ENCODE assay signal across 17 mouse cellular contexts in the genomic region with DNA sequence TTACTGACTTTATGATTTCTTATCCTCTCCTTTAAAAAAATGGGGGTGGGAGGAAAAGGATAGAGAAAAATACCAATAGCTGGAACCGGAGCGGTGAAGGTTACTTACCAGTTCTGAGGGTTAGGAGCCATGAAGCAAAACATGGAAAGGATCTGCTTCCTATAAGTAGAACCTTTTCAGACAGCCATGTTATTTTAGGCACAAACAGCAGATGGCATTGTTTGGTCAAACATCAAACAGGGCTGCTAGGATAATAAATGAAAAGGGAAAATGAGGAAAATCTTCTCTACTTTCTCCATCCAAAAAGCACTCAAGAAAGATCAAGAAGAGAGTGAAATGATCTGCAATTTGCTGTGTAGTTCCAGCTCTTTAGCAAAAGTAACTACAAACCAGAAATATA.
DNase-seq lines count a peak whose midpoint lies in the region; ATAC-seq and TF ChIP-seq lines count a peak whose summit lies in the region.
"Had no signal": no experiment of that assay in that cellular context is flagged by ENCODE, and none has a peak within 500 bp of the region (broad histone marks: within the 10 kb centered on the region; RNA-seq: fewer than 3 reads in every experiment).

No protein-coding gene starts in this region.

- no peak overlapping the region for H3K9ac ChIP-seq in intestine, postnatal 0 days (ENCODE audit: low read depth, low read length)
- no peak overlapping the region for H3K9ac ChIP-seq in intestine, embryonic 16.5 days (ENCODE audit: low read depth, low read length)
- H3K9ac ChIP-seq in embryonic facial prominence, embryonic 14.5 days (ENCODE audit: low read depth, low read length) = no peak overlapping the region
- H3K9ac ChIP-seq: limb, embryonic 12.5 days; neural tube, embryonic 12.5 days had no signal

- ATAC-seq in intestine, postnatal 0 days = no peak
- ATAC-seq in intestine, embryonic 16.5 days = no peak
- ATAC-seq in embryonic facial prominence, embryonic 14.5 days (ENCODE audit: low read depth) = no peak

- 62% methylated on average over 2 of the region's 2 CpGs for WGBS in cerebellum, adult 2 months
- 71% methylated on average over 2 of the region's 2 CpGs for WGBS in intestine, postnatal 0 days
- 77% methylated on average over 2 of the region's 2 CpGs for WGBS in intestine, embryonic 16.5 days
- WGBS in embryonic facial prominence, embryonic 14.5 days = 65% methylated on average over 2 of the region's 2 CpGs

- TF ChIP-seq POLR2A in cerebellum, adult 2 months (IDR thresholded peaks at IDR 0.05; ENCODE audit: borderline replicate concordance, insufficient read depth, low read length) = no peak

- no peaks in the 10 kb centered on the region for H3K27me3 ChIP-seq in cerebellum, adult 2 months (ENCODE audit: control insufficient read depth, insufficient read depth, low read length)
- H3K27me3 ChIP-seq in intestine, postnatal 0 days (replicated peaks; ENCODE audit: control insufficient read depth, insufficient read depth, low read length) = no peaks in the 10 kb centered on the region
- no peaks in the 10 kb centered on the region for H3K27me3 ChIP-seq in intestine, embryonic 16.5 days (replicated peaks; ENCODE audit: control insufficient read depth, insufficient read depth, low read length)
- no peaks in the 10 kb centered on the region for H3K27me3 ChIP-seq in embryonic facial prominence, embryonic 14.5 days (replicated peaks; ENCODE audit: control insufficient read depth, insufficient read depth, low read length)
- H3K27me3 ChIP-seq: limb, embryonic 12.5 days; megakaryocyte, embryonic 14.5 days; neural tube, embryonic 12.5 days had no signal

- H3K4me3 ChIP-seq in cerebellum, adult 2 months (replicated peaks; ENCODE audit: insufficient read depth, low read depth, low read length) = no peak overlapping the region
- H3K4me3 ChIP-seq in intestine, postnatal 0 days (ENCODE audit: low read depth, low read length) = no peak overlapping the region
- no peak overlapping the region for H3K4me3 ChIP-seq in intestine, embryonic 16.5 days (ENCODE audit: low read length)
- no peak overlapping the region for H3K4me3 ChIP-seq in embryonic facial prominence, embryonic 14.5 days (ENCODE audit: low read depth, low read length)
- H3K4me3 ChIP-seq: limb, embryonic 12.5 days; megakaryocyte, embryonic 14.5 days; neural tube, embryonic 12.5 days had no signal

- no peaks in the 10 kb centered on the region for H3K4me1 ChIP-seq in cerebellum, adult 2 months (ENCODE audit: control insufficient read depth, insufficient read depth, low read length)
- H3K4me1 ChIP-seq in intestine, postnatal 0 days (replicated peaks; ENCODE audit: control insufficient read depth, insufficient read depth, low read length) = no peaks in the 10 kb centered on the region
- no peaks in the 10 kb centered on the region for H3K4me1 ChIP-seq in intestine, embryonic 16.5 days (ENCODE audit: control insufficient read depth, insufficient read depth, low read length)
- H3K4me1 ChIP-seq in embryonic facial prominence, embryonic 14.5 days (ENCODE audit: control insufficient read depth, insufficient read depth, low read length) = no peaks in the 10 kb centered on the region
- H3K4me1 ChIP-seq: limb, embryonic 12.5 days; megakaryocyte, embryonic 14.5 days; neural tube, embryonic 12.5 days had no signal

- H3K27ac ChIP-seq in cerebellum, adult 2 months (ENCODE audit: insufficient read depth, low read length) = no peak overlapping the region
- no peak overlapping the region for H3K27ac ChIP-seq in intestine, postnatal 0 days (ENCODE audit: low read depth, low read length)
- H3K27ac ChIP-seq in intestine, embryonic 16.5 days (ENCODE audit: low read length) = no peak overlapping the region
- H3K27ac ChIP-seq in embryonic facial prominence, embryonic 14.5 days (replicated peaks; ENCODE audit: low read depth, low read length) = no peak overlapping the region
- H3K27ac ChIP-seq: limb, embryonic 12.5 days; neural tube, embryonic 12.5 days had no signal

- H3K9me3 ChIP-seq in intestine, postnatal 0 days (ENCODE audit: control insufficient read depth) = 0 out of 2 replicates have a peak, but pooled peaks cover under 1% of the 10 kb centered on the region
- H3K9me3 ChIP-seq in intestine, embryonic 16.5 days (ENCODE audit: control insufficient read depth, low read length) = no peaks in the 10 kb centered on the region
- H3K9me3 ChIP-seq in embryonic facial prominence, embryonic 14.5 days (ENCODE audit: control insufficient read depth, low read length) = peaks cover 2% of the 10 kb centered on the region; the same call in 1 of the 2 replicates
- H3K9me3 ChIP-seq: megakaryocyte, embryonic 14.5 days had no signal

- H3K36me3 ChIP-seq in intestine, postnatal 0 days (ENCODE audit: control insufficient read depth, insufficient read depth) = no peaks in the 10 kb centered on the region
- H3K36me3 ChIP-seq in intestine, embryonic 16.5 days (ENCODE audit: control insufficient read depth, insufficient read depth, low read length) = no peaks in the 10 kb centered on the region
- H3K36me3 ChIP-seq in embryonic facial prominence, embryonic 14.5 days (ENCODE audit: control insufficient read depth, insufficient read depth, low read length) = no peaks in the 10 kb centered on the region
- H3K36me3 ChIP-seq: limb, embryonic 12.5 days; neural tube, embryonic 12.5 days had no signal

- TF ChIP-seq CTCF in cerebellum, adult 2 months (IDR thresholded peaks at IDR 0.05; ENCODE audit: borderline replicate concordance, insufficient read depth, low read depth, low read length) = peak; percentile 23; the same call in 1 of the 2 replicates
- peak; percentile 30 for TF ChIP-seq CTCF in intestine, postnatal 0 days (IDR thresholded peaks at IDR 0.05; ENCODE audit: low read depth)

- DNase-seq in cerebellum, adult 2 months = peak in 1 of 2 experiments; percentile 26
- DNase-seq in cerebellum, postnatal 36 days = no peak
- peak; percentile 5 for DNase-seq in MEL-GATA-1-ER (ENCODE audit: extremely low read depth, low read depth)
- peak; percentile 30 for DNase-seq in embryonic facial prominence, embryonic 14.5 days (ENCODE audit: low spot score)
- DNase-seq in spleen, postnatal 10 days (ENCODE audit: low spot score in 2 of 2) = no peak
- no peak for DNase-seq in thymus, postnatal 36 days
- DNase-seq: B cell, adult 2 months; heart, postnatal 10 days; kidney, adult 18-20 months; layer of hippocampus, adult 9-11 months; lung, adult 18-20 months; right cerebral cortex, postnatal 25 days had no signal

- no peak overlapping the region for H3K4me2 ChIP-seq in intestine, postnatal 0 days (replicated peaks; ENCODE audit: low read depth)
- no peak overlapping the region for H3K4me2 ChIP-seq in intestine, embryonic 16.5 days (ENCODE audit: low read depth, low read length)
- no peak overlapping the region for H3K4me2 ChIP-seq in embryonic facial prominence, embryonic 14.5 days (ENCODE audit: low read depth, low read length)
- H3K4me2 ChIP-seq: limb, embryonic 12.5 days; neural tube, embryonic 12.5 days had no signal

Comparison
In these comparisons a context has a peak if more than half of its experiments do, and no peak if none do; other contexts are left out.
1. DNase-seq: peak in MEL-GATA-1-ER (single experiment) and embryonic facial prominence, embryonic 14.5 days (single experiment); none in cerebellum, postnatal 36 days (0 of 2), spleen, postnatal 10 days (0 of 2) and thymus, postnatal 36 days (0 of 2).